Mouse (Mus musculus) neural tube, embryonic 10.5 days (tissue): Measurements from ENCODE around the gene Gm49388.
"Not testable (repeated sequence)": the region's sequence is repeated elsewhere in the genome, so short reads cannot be mapped to it uniquely, and the experiment has no call there.

Experiments
- DNase-seq: peaks from one replicate; pipeline ENCODE4 v3.0.0-alpha.2; 2017; ENCODE audit warnings: low spot score; ENCODE audit errors: extremely low spot score

Gm49388 gene

DNA sequence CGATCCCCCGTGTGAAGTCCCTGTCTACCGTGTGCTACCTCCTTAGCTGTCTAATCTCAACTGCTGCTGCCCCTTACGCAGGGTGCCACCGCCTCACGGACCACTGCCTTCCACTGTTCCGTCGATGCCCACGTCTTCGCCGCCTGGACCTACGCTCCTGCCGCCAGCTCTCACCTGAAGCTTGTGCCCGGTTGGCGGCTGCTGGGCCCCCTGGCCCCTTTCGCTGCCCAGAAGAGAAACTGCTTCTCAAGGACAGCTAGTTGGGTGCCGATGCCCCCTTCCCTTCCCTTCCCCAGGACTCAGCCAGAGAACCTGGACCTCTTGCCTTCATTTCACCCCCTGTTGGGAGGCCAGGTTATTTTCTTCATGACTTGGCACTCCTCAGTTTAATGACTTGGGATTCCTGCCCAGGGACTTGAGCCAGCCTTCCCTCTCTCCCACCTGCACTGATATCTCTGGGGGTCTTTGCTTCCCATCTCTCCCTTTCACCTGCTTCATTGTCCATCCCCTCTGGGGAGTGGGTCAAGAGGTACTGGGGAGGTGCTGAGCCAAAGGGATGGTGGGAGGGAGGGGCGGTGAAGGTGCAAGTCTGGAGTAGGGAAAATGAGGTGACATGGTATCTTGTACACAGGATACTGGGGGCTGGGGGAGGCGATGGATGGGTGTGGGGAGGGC is 17.6 kb upstream of the Gm49388 start:
- DNase-seq: no peak

DNA sequence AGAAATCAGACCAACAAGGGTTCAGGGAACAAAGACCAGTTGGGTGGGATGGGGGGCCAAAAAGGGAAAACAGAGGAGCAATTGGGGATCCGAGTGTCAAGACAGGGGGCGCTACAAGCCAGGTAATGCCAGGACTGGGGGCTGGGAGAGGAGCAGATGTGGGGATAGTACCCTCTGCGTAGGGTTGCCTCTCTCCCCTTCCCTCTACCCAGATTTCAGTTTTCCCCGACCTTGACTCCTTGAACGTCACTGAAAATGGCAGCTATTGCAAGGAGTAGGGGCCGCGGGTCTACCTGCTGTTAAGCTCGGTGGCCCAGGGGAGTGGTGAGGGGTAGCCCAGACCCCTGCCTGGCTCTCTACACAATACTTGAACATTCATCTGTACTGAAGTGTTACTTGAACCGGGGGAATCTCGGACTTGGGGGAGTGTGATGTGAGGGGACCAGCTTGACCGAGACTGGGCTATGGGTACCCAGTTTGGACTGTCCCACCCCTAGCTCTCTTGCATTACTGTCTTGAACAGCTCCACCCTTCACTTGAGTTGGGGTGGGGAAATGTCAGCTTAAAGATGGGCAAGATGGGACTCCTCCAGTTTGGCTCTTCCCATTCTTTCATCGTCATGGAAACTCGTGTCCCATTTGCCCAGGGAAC is 16.9 kb upstream of the Gm49388 start:
- DNase-seq: no peak

DNA sequence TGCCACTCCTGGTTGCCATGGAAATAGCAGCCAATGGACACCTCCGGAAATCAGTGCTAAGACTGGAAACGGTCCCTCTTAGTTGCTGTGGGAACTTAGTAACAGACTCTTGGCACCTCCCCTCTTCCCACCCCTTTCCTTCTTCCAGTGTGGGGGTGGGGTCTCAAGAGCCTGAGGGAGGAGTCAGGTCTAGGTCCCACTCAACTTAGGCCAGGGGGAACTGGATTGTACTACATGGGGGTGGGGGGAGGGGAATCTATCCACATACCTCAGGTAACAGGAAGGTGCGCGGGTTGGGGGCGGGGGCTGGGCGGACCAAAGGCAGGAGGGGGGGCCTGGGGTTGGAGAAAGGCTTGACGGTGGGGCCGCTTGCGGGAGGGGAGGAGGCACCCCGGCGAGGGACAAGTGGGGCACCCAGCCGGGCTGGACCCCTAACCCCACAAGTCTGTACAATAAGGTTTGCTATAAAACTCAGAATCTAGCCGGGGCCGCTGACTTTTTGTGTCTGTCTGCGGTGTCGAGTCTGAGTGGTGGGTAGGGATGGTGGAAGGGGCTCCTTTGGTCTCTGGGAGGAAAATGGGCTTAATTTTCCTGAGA is 16.3 kb upstream of the Gm49388 start:
- DNase-seq: peak; percentile 85

DNA sequence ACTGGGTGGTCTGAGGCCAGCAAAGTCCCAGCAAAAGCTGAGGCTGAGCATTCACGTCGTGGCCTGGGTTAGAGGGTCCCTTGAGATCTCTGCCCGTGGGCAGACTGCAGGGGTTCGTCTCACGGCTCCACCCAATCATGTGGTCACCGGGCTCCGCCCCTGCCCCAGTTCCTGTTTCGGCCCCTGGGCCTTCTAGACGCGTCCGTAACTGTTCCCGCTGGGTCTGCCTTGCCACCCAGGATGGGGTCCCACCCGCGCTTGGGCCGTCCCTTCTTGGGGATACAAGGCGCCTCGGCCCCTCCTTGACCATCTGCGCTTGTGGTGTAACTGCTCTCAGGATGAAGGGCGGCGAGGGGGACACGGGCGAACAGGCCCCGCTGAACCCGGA is 15.8 kb upstream of the Gm49388 start, which contains the start of gene Orai3:
Orai3 (plus strand) TSS at position 165 of the 388 bp plus-strand sequence.
- DNase-seq: peak; percentile 82

DNA sequence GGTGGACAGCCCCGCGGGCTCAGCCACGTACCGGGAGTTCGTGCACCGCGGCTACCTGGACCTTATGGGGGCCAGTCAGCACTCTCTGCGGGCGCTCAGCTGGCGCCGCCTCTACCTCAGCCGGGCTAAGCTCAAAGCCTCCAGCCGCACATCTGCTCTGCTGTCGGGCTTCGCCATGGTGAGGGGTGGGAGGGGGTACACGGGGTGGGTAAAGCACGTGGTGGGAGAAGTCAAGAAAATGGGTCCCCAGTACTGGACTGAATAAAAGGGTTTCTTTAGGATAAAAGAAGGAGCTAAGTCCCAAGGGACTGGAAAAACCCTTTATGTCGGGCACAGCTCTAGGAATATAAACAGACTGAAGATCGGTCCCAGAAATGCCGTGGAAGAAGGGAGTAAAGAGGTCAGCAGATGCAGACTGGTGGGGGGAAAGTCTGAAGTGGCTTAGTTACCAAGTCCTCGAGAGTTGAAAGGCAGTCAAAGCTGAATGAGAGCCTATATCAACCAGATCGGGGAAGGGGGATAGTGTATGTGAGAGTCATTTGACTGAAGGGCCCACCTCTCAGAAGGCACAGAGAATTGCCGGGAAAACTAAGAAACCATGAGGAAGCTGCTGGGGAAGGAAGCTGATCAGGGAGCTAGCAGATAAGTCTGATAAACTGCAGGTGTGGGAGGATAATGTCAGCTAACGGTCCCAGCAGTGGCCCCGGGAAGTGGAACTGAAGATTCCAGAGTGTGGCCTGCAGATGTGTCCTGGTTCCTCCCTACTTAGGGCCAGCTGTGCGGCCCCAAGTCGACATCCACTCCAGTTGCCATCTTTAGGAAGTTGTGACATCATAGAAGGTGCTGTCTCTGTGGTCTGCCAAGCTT is 15.1 kb upstream of the Gm49388 start:
- no peak for DNase-seq

DNA sequence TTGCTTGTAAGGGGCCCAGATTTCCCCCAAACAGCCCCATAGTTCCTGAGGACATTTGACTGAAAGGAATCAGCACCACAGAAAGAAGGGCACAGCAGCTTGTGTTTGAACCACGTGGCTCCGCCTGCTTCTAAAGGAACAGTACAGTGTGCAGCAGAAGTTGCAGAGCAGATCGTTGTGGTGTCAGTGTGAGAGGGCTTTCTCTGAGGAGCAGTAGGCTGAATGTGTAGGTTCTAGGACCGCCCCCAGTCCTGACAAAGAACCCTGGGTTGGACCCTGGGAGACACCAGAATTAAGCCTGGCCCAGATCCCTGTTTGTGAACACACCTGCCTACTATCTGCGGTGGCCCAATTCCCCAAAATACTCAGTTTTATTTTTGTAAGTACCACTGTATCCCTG is 14.1 kb upstream of the Gm49388 start:
- no peak for DNase-seq

DNA sequence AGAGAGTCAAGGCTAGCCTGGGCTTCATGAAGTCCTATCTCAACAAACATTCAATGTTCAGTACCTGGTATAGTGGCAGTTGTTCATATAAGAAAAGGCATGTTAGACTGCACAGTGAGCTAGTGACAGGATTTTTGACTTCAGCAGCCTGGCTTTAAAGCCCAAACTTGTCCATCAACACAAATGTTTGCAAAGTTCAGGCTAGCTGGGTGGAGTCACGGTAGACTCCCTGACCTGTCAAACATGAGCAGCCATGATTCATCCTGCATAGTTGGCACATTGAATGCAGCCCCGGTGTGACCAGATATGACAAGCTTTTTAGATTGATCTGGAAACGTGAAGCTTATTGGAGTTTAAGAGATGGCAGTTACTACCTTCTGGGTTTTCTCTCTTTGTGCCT is 13.3 kb upstream of the Gm49388 start:
- no peak for DNase-seq

DNA sequence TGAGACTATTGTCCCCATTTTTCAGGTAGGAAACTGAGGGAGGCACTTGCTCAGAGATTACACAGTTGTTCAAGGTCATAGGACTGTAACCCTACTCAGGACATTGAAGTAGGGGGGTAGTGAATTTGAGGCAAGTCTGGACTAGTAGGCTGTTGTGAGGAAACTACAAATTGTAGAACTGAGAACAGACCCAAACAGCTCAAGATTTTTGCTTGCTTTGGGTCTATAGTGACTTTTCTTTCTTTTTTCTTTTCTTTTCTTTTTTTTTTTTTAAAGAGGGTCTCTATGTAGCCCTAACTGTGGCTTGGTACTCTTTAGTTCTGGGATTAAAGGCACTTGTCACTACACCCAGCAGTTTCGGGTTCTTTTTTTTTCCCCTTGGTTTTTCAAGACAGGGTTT is 12.9 kb upstream of the Gm49388 start:
- no peak for DNase-seq

DNA sequence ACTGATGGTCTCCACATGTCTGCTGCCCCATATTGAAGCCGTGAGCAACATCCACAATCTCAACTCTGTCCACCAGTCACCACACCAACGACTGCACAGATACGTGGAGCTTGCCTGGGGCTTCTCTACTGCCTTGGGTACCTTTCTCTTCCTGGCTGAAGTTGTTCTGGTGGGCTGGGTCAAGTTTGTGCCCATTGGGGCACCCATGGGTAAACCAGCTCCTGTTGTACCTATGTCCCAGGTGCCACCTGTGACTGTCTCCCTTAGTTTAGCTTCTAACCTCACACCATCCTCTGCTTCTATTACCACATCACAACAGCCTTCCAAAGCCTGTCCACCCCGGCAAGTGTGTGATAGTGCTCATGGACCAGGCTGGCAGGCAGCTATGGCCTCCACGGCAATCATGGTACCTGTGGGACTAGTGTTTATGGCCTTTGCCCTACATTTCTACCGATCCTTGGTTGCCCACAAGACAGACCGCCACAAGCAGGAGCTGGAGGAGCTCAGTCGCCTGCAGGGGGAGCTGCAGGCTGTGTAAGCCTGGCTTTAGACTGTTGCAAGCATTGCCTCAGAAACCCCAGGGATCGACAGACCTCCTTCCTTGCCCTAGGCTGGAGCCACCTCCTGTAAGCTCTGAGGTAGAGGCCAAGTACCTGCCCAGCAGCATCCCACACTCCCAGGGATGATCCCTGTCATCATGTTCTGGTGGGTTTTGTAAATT is 11.6 kb upstream of the Gm49388 start:
- peak; percentile 57 for DNase-seq

DNA sequence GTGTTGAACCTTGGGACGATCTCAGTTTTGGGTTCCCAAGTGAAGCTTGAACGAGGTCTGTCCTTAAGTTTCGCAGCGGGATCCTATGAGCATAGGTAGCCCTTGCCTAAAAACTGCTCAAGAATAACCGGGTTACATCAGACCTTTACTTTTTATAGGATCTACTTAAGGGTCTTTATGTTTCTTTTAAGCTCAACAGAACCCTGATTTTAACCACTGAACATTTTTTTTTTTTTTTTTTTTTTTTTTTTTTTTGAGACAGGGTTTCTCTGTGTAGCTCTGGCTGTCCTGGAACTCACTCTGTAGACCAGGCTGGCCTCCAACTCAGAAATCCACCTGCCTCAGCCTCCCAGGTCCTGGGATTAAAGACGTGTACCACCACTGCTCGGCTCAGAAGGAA is 9.6 kb upstream of the Gm49388 start:
- DNase-seq: not testable (repeated sequence)

DNA sequence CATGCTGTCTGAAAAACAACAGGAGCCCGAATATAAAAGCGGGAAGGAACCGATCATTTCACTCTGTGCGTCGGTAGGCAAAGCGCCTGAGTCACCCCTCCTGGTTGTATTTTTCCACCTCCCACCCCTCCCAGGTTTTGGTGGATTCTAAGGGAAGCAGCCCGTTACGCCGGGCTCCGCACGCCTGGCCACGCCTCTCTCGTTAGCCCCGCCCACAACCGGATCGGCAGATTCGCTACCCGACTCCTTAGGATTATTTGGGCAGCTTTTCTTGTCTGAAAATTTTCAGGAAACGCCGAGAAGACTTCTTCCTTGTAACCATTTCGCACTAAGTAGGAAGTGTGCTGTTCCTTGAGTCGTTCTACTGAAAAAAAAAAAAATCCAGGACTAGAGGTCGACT is 9.0 kb upstream of the Gm49388 start, which contains the start of gene Setd1a:
Setd1a (plus strand) TSS at position 245 of the 400 bp plus-strand sequence.
- peak; percentile 82 for DNase-seq

DNA sequence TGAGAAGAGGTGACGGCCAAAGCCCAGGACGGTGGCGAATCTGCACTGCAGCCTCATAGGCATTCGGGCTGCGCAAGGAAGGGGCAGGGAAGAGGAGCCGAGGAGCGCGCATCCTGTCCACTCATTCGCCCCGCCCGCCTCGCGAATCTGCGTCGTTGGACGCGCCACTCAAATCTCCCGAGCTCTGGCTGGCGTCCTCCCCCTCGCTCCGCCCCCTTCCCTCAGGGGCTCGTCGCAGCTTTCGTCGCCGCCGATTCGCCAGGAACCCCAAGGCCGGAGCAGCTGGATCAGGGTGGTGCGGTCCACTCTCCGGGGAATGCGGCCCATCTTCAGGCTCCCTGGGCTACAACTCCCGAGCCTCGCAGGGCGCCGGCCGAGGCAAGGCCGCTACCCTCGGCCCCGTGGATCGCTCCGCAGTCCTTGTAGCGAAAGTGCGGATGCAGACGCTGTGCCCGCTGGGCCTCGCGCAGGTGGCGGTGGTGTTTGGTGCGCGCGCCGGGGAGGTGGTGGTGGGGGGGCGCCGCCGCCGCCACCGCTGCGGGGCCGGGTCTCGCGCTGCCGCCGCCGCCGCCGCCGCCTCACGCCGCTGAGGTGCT is 8.4 kb upstream of the Gm49388 start:
- DNase-seq: peak; percentile 94

DNA sequence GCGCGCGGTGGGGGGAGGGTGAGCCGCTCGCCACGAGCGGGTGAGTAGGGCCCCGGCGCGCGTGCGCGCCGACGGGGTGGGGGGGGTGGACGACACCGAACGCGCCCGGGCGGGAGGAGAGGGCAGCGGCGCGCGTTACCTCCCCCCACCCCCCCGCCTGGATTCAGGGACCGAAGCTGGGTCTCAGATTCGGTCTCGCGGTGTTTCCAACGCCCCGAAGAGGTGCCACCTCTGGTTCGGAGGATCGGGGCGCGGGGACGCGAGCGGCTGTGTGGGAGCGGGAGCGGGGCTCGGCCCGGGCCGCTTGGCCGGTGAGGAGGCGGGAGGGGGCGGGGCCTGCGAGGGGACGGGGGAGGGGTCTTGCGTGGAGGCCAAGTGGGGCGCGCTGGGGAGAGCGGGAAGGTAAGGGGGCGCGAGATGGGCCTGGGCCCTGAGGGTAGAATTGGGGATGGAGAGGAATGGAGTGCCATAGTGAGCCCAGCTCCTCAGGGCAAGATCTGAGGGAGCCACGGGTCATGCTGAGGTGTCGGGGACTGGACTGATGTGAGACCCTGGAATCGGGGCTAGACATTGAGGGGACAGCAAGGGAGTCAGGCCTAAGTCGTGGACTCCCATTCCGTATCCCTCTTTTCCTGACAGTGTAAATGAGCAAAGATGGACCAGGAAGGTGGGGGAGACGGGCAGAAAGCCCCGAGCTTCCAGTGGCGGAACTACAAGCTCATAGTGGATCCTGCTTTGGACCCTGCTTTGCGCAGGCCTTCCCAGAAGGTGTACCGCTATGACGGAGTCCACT is 7.7 kb upstream of the Gm49388 start:
- DNase-seq: peak; percentile 80

DNA sequence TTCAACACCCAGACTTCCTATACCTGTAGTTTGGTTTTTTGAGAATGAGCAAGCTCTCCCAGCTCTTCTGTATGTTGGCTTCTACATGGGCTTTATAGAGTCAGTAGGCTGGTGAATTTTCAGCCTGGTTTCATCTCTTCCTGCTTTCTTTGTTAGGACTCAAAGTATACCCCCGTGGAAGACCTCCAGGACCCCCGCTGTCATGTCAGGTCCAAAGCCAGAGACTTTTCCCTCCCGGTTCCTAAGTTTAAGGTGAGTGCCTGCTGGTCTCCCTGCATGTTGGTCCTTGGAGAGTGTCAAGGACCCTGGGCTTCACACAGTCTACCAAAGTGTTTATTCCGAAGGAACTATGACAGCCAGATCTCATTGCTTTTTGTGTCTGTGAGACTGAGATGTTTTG is 7.1 kb upstream of the Gm49388 start:
- DNase-seq: no peak

DNA sequence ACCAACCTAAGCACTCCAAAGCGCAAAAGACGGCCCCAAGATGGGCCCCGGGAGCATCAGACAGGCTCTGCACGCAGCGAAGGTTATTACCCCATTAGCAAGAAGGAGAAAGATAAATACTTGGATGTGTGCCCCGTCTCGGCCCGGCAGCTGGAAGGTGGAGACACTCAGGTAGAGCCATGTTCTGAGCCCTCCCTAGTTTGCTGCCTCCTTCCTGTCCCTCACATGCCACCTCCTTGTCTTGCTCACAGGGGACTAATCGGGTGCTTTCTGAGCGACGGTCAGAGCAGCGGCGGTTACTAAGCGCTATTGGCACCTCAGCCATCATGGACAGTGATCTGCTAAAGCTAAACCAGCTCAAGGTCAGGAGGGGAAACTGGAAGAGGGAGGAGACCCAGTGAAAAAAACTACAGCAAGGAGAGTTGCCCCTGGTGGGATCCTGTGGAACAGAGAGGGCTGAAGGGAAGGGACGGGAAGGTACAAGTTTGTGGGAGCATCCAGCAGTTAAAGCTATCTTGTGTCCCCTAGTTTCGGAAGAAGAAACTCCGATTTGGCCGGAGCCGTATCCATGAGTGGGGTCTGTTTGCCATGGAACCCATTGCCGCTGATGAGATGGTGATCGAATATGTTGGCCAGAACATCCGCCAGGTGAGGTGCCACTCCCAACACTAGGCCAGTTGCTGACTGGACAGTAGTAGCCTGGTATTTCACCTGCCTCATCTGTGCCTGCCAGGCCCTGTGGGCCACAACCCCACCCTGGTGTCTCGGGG is 11.9 kb downstream of the Gm49388 start:
- no peak for DNase-seq

DNA sequence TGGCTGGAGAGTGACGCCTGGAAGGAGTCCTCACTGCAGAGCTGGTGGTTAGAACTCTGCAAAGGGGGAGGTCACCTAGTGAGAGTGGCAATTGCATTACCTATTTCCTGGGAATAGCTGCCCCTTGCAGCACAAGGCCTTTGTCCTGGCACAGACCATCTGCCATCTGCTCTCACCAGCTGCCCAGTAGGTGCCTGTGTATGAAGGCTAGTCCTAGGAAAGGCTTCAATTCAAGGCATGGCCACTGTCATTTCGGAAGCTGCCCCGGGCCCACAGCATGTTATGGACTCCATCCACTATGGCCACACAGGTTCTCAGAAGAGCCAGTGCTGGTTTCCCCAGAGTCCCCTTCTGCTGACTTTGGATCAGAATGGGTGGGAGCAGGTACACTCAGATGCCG is 13.2 kb downstream of the Gm49388 start:
- DNase-seq: no peak

DNA sequence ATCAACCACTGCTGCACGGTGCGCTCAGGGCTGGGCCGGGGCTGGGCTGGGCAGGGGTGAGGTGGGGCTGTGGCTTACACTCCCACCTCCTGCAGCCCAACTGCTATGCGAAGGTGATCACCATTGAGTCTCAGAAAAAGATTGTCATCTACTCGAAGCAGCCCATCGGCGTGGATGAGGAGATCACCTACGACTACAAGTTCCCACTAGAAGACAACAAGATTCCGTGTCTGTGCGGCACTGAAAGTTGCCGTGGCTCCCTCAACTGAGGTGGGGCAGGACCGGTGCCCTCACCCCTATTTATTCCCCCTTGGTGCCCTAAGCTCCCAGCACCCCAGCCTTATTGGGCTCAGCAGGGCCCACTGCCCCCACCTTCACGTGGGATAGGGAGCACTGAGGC is 13.8 kb downstream of the Gm49388 start:
- no peak for DNase-seq

DNA sequence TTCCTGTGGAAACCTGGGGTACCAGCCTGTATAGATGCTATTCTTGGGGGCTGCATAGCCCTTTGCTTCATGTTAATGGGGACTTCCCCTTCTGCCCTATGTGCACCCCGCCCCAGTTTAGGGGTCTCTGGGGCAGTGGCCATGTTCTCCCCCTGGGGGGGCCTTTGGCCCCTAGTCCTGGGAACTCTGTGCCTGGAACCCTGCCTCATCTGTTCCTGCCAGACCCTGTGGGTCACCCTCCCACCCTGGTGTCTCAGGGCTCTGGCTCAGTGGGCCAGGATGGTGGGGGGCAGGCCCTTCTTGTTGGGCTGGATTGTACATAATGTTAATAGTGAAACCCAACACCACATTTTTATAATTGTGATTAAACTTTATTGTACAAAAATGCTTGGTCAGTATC is 14.3 kb downstream of the Gm49388 start:
- no peak for DNase-seq

DNA sequence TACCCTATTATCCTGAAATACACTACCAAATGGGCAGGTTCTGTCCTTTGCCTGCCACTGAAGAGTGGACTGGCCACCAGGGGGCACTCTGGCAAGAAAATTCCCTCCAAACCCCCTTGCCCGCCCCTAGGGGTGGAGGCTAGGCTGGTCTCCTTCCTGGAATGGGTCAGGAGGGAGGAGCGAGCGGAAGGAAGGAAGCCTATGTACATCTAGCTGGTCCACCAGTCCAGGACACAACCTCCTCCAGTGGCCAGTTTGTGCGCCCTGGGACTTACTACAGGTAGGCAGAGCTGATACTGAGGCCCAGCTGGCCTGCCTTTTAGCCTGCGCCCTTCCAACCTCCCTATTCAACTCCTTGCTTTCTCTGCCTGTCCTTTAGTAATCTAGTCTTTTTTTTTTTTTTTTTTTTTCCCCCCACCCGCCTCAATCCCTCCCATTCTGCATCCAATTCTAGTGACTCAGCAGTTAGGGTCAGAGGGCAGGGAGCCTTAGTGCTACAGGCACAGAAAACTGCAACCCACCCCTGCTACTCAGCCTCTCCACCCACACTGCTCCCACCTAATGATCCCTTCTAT is 15.1 kb downstream of the Gm49388 start, which contains the start of gene Hsd3b7:
Hsd3b7 (plus strand) TSS at position 170 of the 575 bp plus-strand sequence.
- DNase-seq: peak; percentile 91
